Mouse (Mus musculus): ENCODE results near the gene Arhgef10l.

The Arhgef10l gene

GRCm38 (mm10) chr4:140661406-140662022 is 4.3 kb downstream of the Arhgef10l start:
- DNase-seq (ENCODE audit: low spot score in 2 of 2): no peak

DNA sequence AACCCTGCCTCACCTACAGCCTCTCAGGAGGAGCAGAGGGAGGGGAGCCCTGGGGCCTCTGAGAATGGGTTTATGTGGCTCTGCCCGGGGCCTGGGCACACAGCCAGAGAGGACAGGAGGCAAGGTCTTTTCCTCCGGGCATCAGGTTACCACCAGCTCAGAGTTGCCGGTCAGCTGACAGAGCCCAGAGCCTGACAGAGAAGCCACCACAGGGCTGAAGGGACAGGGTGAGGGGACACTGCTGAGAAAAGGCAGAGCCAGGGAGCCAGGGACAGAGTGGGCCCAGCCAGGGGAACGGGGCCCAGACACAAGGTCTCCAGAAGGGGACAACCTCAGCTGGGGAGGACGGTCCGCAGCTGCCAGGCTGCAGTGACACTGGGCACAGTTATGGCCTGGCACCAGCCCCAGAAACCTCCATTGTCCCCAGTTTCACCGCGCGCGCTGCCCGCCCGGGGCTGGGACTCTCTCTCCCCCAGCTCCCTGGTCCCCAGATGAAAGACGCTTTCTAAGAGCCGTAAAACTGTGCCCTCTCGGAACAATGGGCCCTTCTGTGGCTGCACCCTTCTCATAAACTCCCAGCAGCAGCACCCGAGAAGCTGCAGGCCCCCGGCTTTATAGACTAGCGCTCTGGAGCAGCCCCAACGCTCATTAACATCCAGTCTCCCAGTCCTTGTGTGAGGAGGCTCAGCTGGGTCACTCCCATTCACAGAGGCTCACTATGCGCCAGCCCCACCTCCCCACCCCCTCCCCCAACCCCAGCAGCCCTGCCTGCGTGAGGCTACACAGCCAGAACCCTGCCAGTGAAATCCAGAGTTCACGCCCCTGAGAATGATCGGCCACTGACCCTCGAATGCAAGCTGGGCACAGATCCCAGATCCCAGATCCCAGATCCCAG is 7.9 kb downstream of the Arhgef10l start:
- peak; percentile 80 to 85 for DNase-seq (ENCODE audit: low spot score in 2 of 2)

DNA sequence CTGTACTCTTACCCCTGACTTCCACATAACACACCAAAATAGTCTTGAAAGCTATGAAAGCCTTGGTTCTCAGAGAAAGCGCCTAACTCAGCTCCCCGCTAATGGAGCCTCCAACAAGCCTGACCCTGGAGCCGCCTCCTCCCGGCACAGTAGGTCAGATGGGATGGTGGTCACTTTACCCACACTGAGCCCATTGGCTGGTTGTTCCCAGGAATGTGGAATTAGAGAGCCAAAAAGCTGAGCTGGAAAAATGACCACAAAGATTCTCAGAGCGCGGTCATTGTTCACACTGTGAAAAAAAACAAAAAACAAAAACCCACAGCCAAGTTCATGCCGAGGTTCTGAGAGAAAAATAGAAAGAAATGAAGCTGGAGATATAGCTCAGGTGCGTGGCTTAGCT is 9.3 kb downstream of the Arhgef10l start:
- no peak for DNase-seq (ENCODE audit: low spot score in 2 of 2)

DNA sequence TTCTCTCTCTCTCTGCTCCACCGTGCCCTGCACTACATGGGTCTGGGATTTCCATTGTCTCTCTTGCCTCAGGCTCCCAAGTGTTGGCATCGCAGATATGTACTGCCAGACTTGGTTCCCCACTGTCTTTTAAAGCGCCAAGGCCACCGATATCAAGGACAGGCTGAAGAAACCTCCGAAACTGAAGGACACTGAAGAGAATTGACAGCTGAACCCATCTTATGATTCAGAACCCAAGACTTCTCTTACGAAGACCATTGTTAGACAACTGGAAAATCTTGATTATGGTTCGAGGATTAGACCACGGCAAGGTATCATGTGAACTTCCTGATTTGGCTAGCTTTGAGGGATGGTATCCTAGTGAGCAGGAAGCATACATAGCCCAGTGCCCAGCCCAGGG is 11.0 kb downstream of the Arhgef10l start:
- DNase-seq (ENCODE audit: low spot score in 2 of 2): no peak

DNA sequence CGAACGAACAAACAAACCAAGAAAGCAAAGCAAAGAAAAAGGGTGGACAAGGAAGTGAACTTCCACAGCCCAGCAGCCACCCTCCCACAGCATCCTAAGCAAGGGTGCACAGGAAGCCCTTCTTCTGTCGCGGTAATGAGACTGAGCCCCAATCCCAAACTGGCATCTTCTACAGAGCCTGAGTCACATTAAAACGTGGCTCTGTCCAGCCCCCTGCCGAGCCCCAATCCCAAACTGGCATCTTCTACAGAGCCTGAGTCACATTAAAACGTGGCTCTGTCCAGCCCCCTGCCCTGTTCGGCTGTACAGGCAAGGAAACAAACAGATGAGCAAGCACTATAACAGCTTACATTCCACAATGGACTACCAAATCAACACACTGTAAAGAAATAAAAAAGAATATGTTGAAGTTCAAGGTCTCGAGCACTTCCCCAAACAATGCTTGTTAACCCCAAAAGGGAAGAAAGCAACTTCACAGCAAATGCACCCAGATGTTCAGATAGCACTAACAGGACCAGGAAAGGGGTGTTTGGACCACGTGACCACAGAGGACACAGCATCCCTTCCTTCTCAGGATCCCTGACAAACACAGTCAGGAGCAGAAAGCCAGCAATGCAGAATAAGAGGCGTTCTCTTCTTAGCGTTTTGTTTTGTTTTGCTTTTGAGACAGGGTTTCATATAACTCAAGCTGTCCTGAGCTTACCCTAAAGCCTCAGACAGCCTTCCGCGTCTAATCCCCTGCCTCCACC is 11.8 kb downstream of the Arhgef10l start:
- DNase-seq (ENCODE audit: low spot score in 2 of 2): no peak

DNA sequence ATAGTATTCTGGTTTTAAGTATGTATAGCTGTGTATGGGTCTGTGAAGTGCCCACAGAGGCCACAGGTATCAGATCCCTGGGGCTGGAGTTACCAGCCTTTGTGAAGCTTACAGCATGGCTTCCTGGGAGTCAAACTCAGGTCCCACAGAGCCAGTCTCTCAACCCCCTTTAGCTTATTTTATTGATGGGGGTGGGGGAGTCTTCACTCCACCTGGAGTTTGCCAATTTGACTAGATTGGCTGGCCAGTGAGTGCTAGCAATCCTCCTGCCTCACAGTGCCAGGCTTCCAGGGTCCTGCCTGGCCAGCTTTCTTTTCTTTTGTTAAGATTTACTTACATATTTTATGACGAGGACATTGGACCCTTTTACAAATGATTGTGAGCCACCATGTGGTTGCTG is 16.1 kb downstream of the Arhgef10l start:
- no peak for DNase-seq (ENCODE audit: low spot score in 2 of 2)

GRCm38 (mm10) chr4:140649207-140649591 is 16.6 kb downstream of the Arhgef10l start:
- no peak for DNase-seq (ENCODE audit: low spot score in 2 of 2)

DNA sequence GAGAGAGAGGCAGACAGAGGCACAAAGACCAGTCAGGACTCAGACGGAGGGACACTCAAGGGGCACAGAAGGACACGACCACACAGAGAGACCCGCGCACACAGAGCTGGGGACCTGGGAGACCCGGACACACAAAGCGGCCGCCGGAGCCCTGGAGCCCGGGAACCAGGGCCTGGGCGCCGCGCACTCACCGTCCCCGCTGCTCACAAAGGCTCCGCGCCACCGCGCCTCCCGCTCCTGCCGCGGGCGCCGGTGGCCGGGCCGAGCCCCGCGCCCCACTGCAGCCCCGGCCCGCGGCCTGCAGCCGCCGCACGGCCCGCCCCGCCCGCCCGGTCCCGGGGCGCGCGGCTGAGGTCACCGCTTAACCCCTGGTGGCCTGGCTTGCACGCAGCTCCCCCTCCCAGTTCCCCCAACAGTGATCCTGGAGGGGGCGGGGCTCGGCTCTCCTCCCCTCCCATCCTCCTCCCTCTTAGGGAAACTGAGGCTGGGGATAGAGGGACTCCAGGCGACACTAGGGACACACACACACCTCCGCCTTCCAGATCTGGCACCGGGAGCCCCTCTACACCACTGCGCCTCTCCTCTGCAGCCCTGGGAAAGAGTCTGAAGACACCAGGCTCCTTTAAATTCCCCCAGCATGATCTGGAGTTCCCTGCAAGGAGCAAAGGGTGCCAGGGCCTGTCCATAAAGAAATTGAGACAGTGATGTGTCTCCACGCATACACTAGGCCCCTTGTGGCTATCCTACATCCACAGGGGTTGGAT is 17.2 kb downstream of the Arhgef10l start:
- DNase-seq (ENCODE audit: low spot score in 2 of 2): peak in 1 of 2 experiments; percentile 50

- no peak for DNase-seq (ENCODE audit: low spot score in 2 of 2)
These were observed 17.9 kb downstream of the Arhgef10l start for GRCm38 (mm10) chr4:140647711-140648421.

- no peak for DNase-seq (ENCODE audit: low spot score in 2 of 2)
These were observed 20.2 kb downstream of the Arhgef10l start for GRCm38 (mm10) chr4:140645638-140646037.

GRCm38 (mm10) chr4:140644701-140645100 is 21.1 kb downstream of the Arhgef10l start:
- no peak for DNase-seq (ENCODE audit: low spot score in 2 of 2)

- no peak for DNase-seq (ENCODE audit: low spot score in 2 of 2)
These were observed 21.5 kb downstream of the Arhgef10l start for GRCm38 (mm10) chr4:140644276-140644675.

GRCm38 (mm10) chr4:140642378-140642777 is 23.4 kb downstream of the Arhgef10l start:
- DNase-seq (ENCODE audit: low spot score in 2 of 2): no peak

DNA sequence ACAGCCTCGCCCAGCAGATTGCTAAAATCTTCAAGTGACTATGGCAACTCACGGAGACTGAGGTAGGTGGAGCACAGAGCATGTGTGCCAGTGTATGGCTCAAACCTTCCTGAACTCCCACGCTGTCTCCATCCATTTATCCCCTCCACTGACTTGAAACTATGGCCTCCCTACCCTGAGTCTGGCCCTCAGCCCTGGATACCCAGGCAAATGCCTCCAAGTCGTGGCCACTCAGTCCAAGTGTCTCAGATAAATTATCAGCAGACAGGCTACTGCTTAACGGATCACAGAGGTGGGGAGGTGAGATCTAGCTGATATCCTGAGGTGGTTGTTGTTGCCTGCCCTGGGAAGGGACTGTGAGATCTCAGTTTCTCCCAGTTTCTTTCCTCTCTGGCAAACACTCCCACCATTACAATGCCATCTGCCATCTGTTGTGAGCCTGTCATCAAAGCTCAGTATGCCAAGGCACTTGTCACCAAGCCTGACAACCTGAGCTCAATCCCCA is 24.3 kb downstream of the Arhgef10l start:
- no peak for DNase-seq (ENCODE audit: low spot score in 2 of 2)

GRCm38 (mm10) chr4:140640668-140641067 is 25.1 kb downstream of the Arhgef10l start:
- no peak for DNase-seq (ENCODE audit: low spot score in 2 of 2)

GRCm38 (mm10) chr4:140640242-140640523 is 25.6 kb downstream of the Arhgef10l start:
- DNase-seq (ENCODE audit: low spot score in 2 of 2): no peak

DNA sequence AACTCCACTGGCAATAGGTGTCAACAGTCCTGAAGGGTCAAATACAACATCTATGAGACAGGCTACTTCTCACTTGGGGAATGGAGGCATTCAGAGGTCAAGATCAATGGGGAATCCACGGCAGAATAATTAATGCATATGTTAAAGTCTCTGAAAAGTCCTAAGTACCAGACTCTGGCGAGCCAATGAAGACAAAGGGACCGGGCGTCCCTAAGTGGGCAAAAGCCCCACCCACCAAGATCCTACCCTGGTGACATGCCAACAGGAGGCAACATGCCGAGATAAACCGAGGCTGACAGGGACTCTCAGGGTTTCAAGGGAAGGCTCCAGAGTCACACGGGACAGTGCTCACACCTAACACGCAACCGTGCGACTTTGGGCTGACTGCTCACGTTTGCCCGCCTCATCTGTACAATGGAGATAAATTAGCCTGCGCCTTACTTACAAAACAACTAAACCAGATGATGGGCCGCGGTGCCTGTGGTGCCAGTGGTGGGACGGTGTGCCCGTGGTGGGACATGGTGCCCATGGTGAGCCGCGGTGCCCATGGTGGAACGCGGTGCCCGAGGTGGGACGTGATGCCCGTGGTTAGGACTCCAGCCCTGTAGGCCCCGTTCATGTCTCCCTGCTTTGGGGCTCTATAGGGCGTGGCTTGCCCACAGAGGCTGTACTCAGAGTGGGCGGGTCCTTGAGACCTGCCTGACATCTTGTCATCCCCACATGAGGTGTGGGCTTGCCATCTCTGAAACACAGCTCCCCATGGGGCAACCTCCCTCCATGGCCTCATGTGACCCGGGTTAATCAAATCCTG is 26.2 kb downstream of the Arhgef10l start:
- no peak for DNase-seq (ENCODE audit: low spot score in 2 of 2)

DNA sequence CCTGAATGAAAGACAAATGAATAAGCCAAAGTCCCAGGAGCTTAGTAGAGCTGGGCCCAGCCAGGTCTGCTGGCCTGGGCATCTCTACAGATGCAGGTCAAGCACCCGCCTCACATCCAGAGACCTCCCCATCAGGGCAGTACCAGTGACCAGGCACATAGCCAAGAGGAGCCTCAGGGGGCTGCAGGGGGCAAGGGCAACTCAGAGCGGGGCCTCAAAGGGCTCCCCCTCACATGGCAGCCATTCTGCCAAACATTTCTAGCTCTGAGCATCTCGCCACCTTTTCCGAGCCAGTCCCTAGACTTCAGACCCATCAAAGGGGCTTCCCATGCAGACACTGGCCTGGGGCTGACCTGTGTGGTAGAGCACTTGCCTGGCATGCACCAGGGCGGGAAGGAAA is 27.2 kb downstream of the Arhgef10l start:
- DNase-seq (ENCODE audit: low spot score in 2 of 2): no peak

GRCm38 (mm10) chr4:140637269-140637668 is 28.5 kb downstream of the Arhgef10l start:
- no peak for DNase-seq (ENCODE audit: low spot score in 2 of 2)

DNA sequence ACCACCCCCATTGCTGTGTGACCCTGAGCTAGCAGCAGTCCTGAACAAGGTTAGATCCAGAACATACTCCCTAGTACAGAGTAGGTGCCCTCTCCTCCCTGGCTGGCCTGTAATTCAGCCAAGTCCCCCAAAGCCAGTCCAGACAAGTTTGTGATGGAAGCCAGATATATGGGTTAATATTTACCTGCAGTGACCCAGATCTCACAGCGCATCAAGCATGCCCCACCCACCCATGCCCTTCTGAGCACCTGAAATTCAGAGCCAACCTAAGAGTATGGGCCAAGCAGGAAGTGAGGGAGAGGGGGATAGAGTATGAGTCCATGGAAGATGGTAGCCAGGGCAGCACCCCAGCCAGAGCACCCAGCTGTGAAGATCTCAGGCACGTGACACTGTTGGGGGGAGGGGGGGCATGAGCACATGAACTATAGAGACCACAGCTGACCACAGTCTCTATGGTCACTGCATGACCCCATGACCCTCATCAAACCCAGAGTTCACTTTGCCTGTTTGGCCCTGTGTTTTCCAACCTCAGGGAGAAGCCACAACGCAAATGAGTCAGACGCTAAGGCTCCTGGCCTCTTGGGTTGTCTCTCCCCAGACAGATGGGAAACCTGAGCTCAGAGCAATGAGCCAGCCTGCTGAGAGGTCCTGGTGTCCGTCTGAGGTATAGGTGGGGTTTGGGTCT is 29.4 kb downstream of the Arhgef10l start:
- DNase-seq (ENCODE audit: low spot score in 2 of 2): no peak
